10 mouse cellular contexts compared by ENCODE assay signal in the genomic region with DNA sequence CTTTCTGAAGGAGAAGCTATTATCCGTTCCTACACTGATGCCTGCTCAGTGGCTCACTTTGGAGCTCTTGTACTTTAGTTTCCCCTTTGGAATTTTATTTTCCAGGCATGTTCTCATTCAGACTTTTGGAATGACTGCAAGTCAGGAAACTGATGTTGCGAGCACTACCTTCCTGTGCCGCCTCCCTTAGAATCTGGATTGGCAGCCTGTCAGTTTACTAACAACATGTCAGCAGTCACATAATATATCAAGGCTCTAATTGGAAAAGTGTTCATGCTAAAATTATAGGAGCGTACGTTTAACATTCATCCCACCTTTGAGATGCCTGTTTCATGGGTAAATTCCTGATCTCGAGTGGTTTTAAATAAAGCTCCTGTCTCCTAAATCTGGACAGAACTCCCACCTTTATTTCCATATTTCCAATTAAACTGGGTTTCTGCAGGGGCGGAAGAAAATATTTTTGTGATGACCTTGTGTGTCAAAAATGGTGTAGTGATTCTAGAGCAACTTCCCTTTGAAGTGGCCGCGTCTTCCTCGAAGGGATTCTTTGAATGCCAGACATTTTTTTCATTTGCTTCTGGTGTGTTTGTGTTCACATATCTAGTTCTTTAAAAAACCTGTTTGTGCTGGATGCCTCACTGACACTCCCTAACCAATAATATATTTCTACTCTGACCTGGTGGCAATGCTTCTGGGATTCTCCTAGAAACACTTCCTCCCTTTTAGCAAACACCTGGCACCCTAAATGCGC. TPM values are rescaled to one million over a fixed set of nuclear protein-coding genes. Genes with fewer than 3 reads are reported as not detected.
A peak's percentile ranks its signal among the peaks of the same experiment; 100 is the strongest.
DNase-seq lines count a peak whose midpoint lies in the region; ATAC-seq lines count a peak whose summit lies in the region.
"Had no signal": no experiment of that assay in that cellular context is flagged by ENCODE, and none has a peak within 500 bp of the region (broad histone marks: within the 10 kb centered on the region; RNA-seq: fewer than 3 reads in every experiment).

No protein-coding gene starts in this region.

- no peak overlapping the region for H3K4me3 ChIP-seq in hindbrain, embryonic 13.5 days
- H3K4me3 ChIP-seq in hindbrain, embryonic 10.5 days: no peak overlapping the region
- peak overlapping the region; percentile 43 for H3K4me3 ChIP-seq in brown adipose tissue, adult 24 weeks (ENCODE audit: insufficient read depth, low read depth, low read length)
- H3K4me3 ChIP-seq in heart, embryonic 14.5 days (ENCODE audit: control insufficient read depth in 1 of 2, insufficient read depth in 1 of 2, low read depth in 1 of 2, low read length in 2 of 2): peak overlapping the region; percentile 32 to 33; a peak in 3 of 4 replicates
- no peak overlapping the region for H3K4me3 ChIP-seq in liver, embryonic 16.5 days (ENCODE audit: low read depth, low read length)

- peaks cover 49% of the 10 kb centered on the region for H3K4me1 ChIP-seq in hindbrain, embryonic 13.5 days (replicated peaks)
- H3K4me1 ChIP-seq in hindbrain, embryonic 10.5 days (replicated peaks): peaks cover 36% of the 10 kb centered on the region
- H3K4me1 ChIP-seq in brown adipose tissue, adult 24 weeks (ENCODE audit: control insufficient read depth, insufficient read depth, insufficient read length, low read length): peaks cover 17% of the 10 kb centered on the region
- H3K4me1 ChIP-seq in heart, embryonic 14.5 days (ENCODE audit: control insufficient read depth in 2 of 2, insufficient read depth in 2 of 2, low read length in 2 of 2): peaks cover 14 to 36% of the 10 kb centered on the region in 2 experiments
- no peaks in the 10 kb centered on the region for H3K4me1 ChIP-seq in liver, embryonic 16.5 days (ENCODE audit: control insufficient read depth, low read depth, low read length)

- no peaks in the 10 kb centered on the region for H3K36me3 ChIP-seq in hindbrain, embryonic 13.5 days
- H3K36me3 ChIP-seq in hindbrain, embryonic 10.5 days: no peaks in the 10 kb centered on the region
- no peaks in the 10 kb centered on the region for H3K36me3 ChIP-seq in heart, embryonic 14.5 days (ENCODE audit: control insufficient read depth, insufficient read depth, low read length)
- H3K36me3 ChIP-seq in liver, embryonic 16.5 days (ENCODE audit: control insufficient read depth, insufficient read depth): no peaks in the 10 kb centered on the region
- H3K36me3 ChIP-seq: G1E had no signal

- no peak overlapping the region for H3K9ac ChIP-seq in hindbrain, embryonic 13.5 days
- peak overlapping the region; percentile 18 for H3K9ac ChIP-seq in heart, embryonic 14.5 days (ENCODE audit: low read length)
- no peak overlapping the region for H3K9ac ChIP-seq in liver, embryonic 16.5 days (ENCODE audit: low read depth, low read length)

- no peak for DNase-seq in hindbrain, embryonic 10.5 days (ENCODE audit: low spot score)
- DNase-seq in right cerebral cortex, postnatal 36 days (ENCODE audit: low spot score in 2 of 2): no peak
- DNase-seq: right cerebral cortex, postnatal 14 days had no signal

- no peaks in the 10 kb centered on the region for H3K9me3 ChIP-seq in hindbrain, embryonic 13.5 days
- H3K9me3 ChIP-seq in hindbrain, embryonic 10.5 days: no peaks in the 10 kb centered on the region
- H3K9me3 ChIP-seq in heart, embryonic 14.5 days (ENCODE audit: control insufficient read depth, low read length): no peaks in the 10 kb centered on the region
- H3K9me3 ChIP-seq in liver, embryonic 16.5 days (replicated peaks; ENCODE audit: control insufficient read depth, low read length): no peaks in the 10 kb centered on the region
- H3K9me3 ChIP-seq: G1E had no signal

- H3K27me3 ChIP-seq in hindbrain, embryonic 13.5 days: no peaks in the 10 kb centered on the region
- no peaks in the 10 kb centered on the region for H3K27me3 ChIP-seq in hindbrain, embryonic 10.5 days (ENCODE audit: insufficient read depth, poor library complexity, severe bottlenecking)
- no peaks in the 10 kb centered on the region for H3K27me3 ChIP-seq in heart, embryonic 14.5 days (ENCODE audit: control insufficient read depth, insufficient read depth, low read length)
- H3K27me3 ChIP-seq in liver, embryonic 16.5 days (ENCODE audit: control insufficient read depth, insufficient read depth, low read depth, low read length): no peaks in the 10 kb centered on the region

- no peak for ATAC-seq in hindbrain, embryonic 13.5 days (ENCODE audit: low FRiP score)
- ATAC-seq in heart, embryonic 14.5 days (ENCODE audit: insufficient number of reproducible peaks, insufficient read depth, low FRiP score, low read depth): no peak
- no peak for ATAC-seq in liver, embryonic 16.5 days (ENCODE audit: low read depth)
- ATAC-seq in CD4-positive, CD25-positive, alpha-beta regulatory T cell, adult 4 months: no peak
- ATAC-seq in cerebellum, adult (ENCODE audit: insufficient number of reproducible peaks, low FRiP score, low TSS enrichment): no peak

- H3K4me2 ChIP-seq in hindbrain, embryonic 13.5 days: 0 out of 2 replicates have a peak overlapping the region, but pooled peaks have one; percentile 2
- H3K4me2 ChIP-seq in heart, embryonic 14.5 days (ENCODE audit: low read length): peak overlapping the region; percentile 66
- H3K4me2 ChIP-seq in liver, embryonic 16.5 days (ENCODE audit: low read depth, low read length): peak overlapping the region; percentile 10; the same call in 1 of the 2 replicates

- no peak overlapping the region for H3K27ac ChIP-seq in hindbrain, embryonic 13.5 days
- H3K27ac ChIP-seq in hindbrain, embryonic 10.5 days: no peak overlapping the region
- peak overlapping the region; percentile 60 for H3K27ac ChIP-seq in brown adipose tissue, adult 24 weeks (replicated peaks; ENCODE audit: low read depth, low read length)
- peak overlapping the region; percentile 23 to 48 for H3K27ac ChIP-seq in heart, embryonic 14.5 days (replicated peaks in 1 of 2; ENCODE audit: control insufficient read depth in 1 of 2, insufficient read depth in 1 of 2, low read depth in 2 of 2, low read length in 2 of 2)
- H3K27ac ChIP-seq in liver, embryonic 16.5 days (ENCODE audit: low read length): no peak overlapping the region

- 67% methylated on average over 11 of the region's 11 CpGs for WGBS in hindbrain, embryonic 13.5 days
- WGBS in hindbrain, embryonic 10.5 days: 65% methylated on average over 11 of the region's 11 CpGs
- 17% methylated on average over 11 of the region's 11 CpGs for WGBS in heart, embryonic 14.5 days
- 43% methylated on average over 11 of the region's 11 CpGs for WGBS in liver, embryonic 16.5 days (ENCODE audit: insufficient replicate concordance)

RNA-seq across cellular contexts. Expression of a gene that starts 26.1 kb away (rescaled TPM):
- polyA plus RNA-seq in hindbrain, embryonic 13.5 days (2015; fragmentation: Nextera tagmentation; extraction: Ambion mirVana): 40.5 and 43.4 TPM in 2 replicates
- polyA plus RNA-seq in hindbrain, embryonic 10.5 days (2016; fragmentation: Nextera tagmentation; extraction: Ambion mirVana): 17.6 and 25.1 TPM in 2 replicates
- polyA plus RNA-seq in brown adipose tissue, adult 24 weeks (2012; ENCODE audit: insufficient read depth, insufficient read length, missing spikeins): 2.6 and 3.3 TPM in 2 replicates
- polyA plus RNA-seq in heart, embryonic 14.5 days (2014; fragmentation: Nextera tagmentation; extraction: Ambion mirVana): 8.5 and 9.6 TPM in 2 replicates
- 1.2 TPM in 2 replicates for polyA plus RNA-seq in liver, embryonic 16.5 days (2015; fragmentation: Nextera tagmentation; extraction: Ambion mirVana)
- polyA plus RNA-seq in CD4-positive, CD25-positive, alpha-beta regulatory T cell, adult 4 months (2017; shearing (Covaris generic)): 1 to 10 TPM in 1 of 2 experiments, under 1 TPM in 1; 0.90 to 1.7 TPM

RNA-seq across cellular contexts. Expression of a gene that starts 26.1 kb away (rescaled TPM):
- 29.9 TPM in 2 replicates for polyA plus RNA-seq in hindbrain, embryonic 13.5 days (2015; fragmentation: Nextera tagmentation; extraction: Ambion mirVana)
- 36.0 and 37.8 TPM in 2 replicates for polyA plus RNA-seq in hindbrain, embryonic 10.5 days (2016; fragmentation: Nextera tagmentation; extraction: Ambion mirVana)
- polyA plus RNA-seq in brown adipose tissue, adult 24 weeks (2012; ENCODE audit: insufficient read depth, insufficient read length, missing spikeins): 6.1 and 9.6 TPM in 2 replicates
- 32.1 and 37.5 TPM in 2 replicates for polyA plus RNA-seq in heart, embryonic 14.5 days (2014; fragmentation: Nextera tagmentation; extraction: Ambion mirVana)
- 6.1 and 6.5 TPM in 2 replicates for polyA plus RNA-seq in liver, embryonic 16.5 days (2015; fragmentation: Nextera tagmentation; extraction: Ambion mirVana)
- 10 to 100 TPM; 39.8 to 40.1 TPM for polyA plus RNA-seq in CD4-positive, CD25-positive, alpha-beta regulatory T cell, adult 4 months (2017; shearing (Covaris generic))

Comparison
In these comparisons a context has a peak if more than half of its experiments do, and no peak if none do; other contexts are left out.
1. H3K27ac ChIP-seq: peak in brown adipose tissue, adult 24 weeks (single experiment) and heart, embryonic 14.5 days (2 of 2); none in hindbrain, embryonic 13.5 days (single experiment), hindbrain, embryonic 10.5 days (single experiment) and liver, embryonic 16.5 days (single experiment).
2. H3K4me2 ChIP-seq: peak in every context shown above with its lines; median percentile 66 in heart, embryonic 14.5 days; 10 in liver, embryonic 16.5 days; 2 in hindbrain, embryonic 13.5 days.
3. H3K4me3 ChIP-seq: peak in brown adipose tissue, adult 24 weeks (single experiment) and heart, embryonic 14.5 days (2 of 2); none in hindbrain, embryonic 13.5 days (single experiment), hindbrain, embryonic 10.5 days (single experiment) and liver, embryonic 16.5 days (single experiment).